ENCODE assay signal across 9 mouse cellular contexts in genomic region chr9:57744462-57745091, GRCm38 (mm10). TPM values are rescaled to one million over a fixed set of nuclear protein-coding genes. Genes with fewer than 3 reads are reported as not detected.
DNase-seq lines count a peak whose midpoint lies in the region; ATAC-seq and TF ChIP-seq lines count a peak whose summit lies in the region.
"Had no signal": no experiment of that assay in that cellular context is flagged by ENCODE, and none has a peak within 500 bp of the region (broad histone marks: within the 10 kb centered on the region; RNA-seq: fewer than 3 reads in every experiment).

No protein-coding gene starts in this region.

- no peak overlapping the region for H3K9ac ChIP-seq in neural tube, embryonic 15.5 days (replicated peaks)
- H3K9ac ChIP-seq in midbrain, postnatal 0 days (replicated peaks; ENCODE audit: low read length, poor library complexity, severe bottlenecking): no peak overlapping the region
- H3K9ac ChIP-seq: neural tube, embryonic 12.5 days had no signal

- peak; percentile 64 to 76 for DNase-seq in cerebellum, adult 18-20 months
- DNase-seq in cerebellum, adult 11-12 months: no peak
- peak; percentile 40 for DNase-seq in neural tube, embryonic 10.5 days (ENCODE audit: extremely low spot score, low spot score)
- DNase-seq in cerebellum, postnatal 25 days: peak; percentile 65 to 71
- peak; percentile 79 for DNase-seq in midbrain, postnatal 0 days (ENCODE audit: low spot score)
- no peak for DNase-seq in layer of hippocampus, adult 8-10 months (ENCODE audit: low spot score in 2 of 2)

- H3K4me3 ChIP-seq in neural tube, embryonic 15.5 days (replicated peaks): no peak overlapping the region
- no peak overlapping the region for H3K4me3 ChIP-seq in midbrain, postnatal 0 days (ENCODE audit: low read depth, low read length)
- H3K4me3 ChIP-seq: neural tube, embryonic 12.5 days had no signal

- ATAC-seq in neural tube, embryonic 15.5 days (ENCODE audit: low FRiP score): no peak; the same call in 1 of the 2 replicates
- ATAC-seq in inflammation-experienced regulatory T-cells, adult 6 months: peak; percentile 58
- ATAC-seq in midbrain, postnatal 0 days (ENCODE audit: low FRiP score): no peak

- no peak overlapping the region for H3K27ac ChIP-seq in neural tube, embryonic 15.5 days (replicated peaks)
- no peak overlapping the region for H3K27ac ChIP-seq in midbrain, postnatal 0 days (ENCODE audit: low read depth, low read length)
- H3K27ac ChIP-seq: neural tube, embryonic 12.5 days had no signal

- H3K36me3 ChIP-seq in neural tube, embryonic 15.5 days: peaks cover 71% of the 10 kb centered on the region
- H3K36me3 ChIP-seq in midbrain, postnatal 0 days (ENCODE audit: insufficient read depth, low read length): peaks cover 48% of the 10 kb centered on the region

- no peaks in the 10 kb centered on the region for H3K4me1 ChIP-seq in neural tube, embryonic 15.5 days
- H3K4me1 ChIP-seq in midbrain, postnatal 0 days (ENCODE audit: insufficient read depth, low read length): no peaks in the 10 kb centered on the region
- H3K4me1 ChIP-seq: neural tube, embryonic 12.5 days had no signal

- H3K4me2 ChIP-seq in neural tube, embryonic 15.5 days: no peak overlapping the region
- no peak overlapping the region for H3K4me2 ChIP-seq in midbrain, postnatal 0 days (ENCODE audit: low read depth, low read length, poor library complexity, severe bottlenecking)
- H3K4me2 ChIP-seq: neural tube, embryonic 12.5 days had no signal

- no peaks in the 10 kb centered on the region for H3K9me3 ChIP-seq in neural tube, embryonic 15.5 days (replicated peaks)
- no peaks in the 10 kb centered on the region for H3K9me3 ChIP-seq in midbrain, postnatal 0 days (ENCODE audit: low read length)
- H3K9me3 ChIP-seq: neural tube, embryonic 12.5 days had no signal

- TF ChIP-seq CTCF in midbrain, postnatal 0 days (IDR thresholded peaks at IDR 0.05): peak; percentile 96

- 86% methylated on average over 3 of the region's 3 CpGs for WGBS in neural tube, embryonic 15.5 days
- WGBS in midbrain, postnatal 0 days: 71% methylated on average over 3 of the region's 3 CpGs

- H3K27me3 ChIP-seq in neural tube, embryonic 15.5 days (replicated peaks): no peaks in the 10 kb centered on the region
- H3K27me3 ChIP-seq in midbrain, postnatal 0 days (ENCODE audit: insufficient read depth, low read length): no peaks in the 10 kb centered on the region
- H3K27me3 ChIP-seq: neural tube, embryonic 12.5 days had no signal

RNA-seq across cellular contexts. Expression of gene Clk3, which starts 21.1 kb away (rescaled TPM):
- polyA plus RNA-seq in neural tube, embryonic 15.5 days (2015; fragmentation: Nextera tagmentation; extraction: Ambion mirVana): 63.6 and 65.7 TPM in 2 replicates
- polyA plus RNA-seq in inflammation-experienced regulatory T-cells, adult 6 months (2017; shearing (Covaris generic)): 100 to 1,000 TPM in 1 of 3 experiments, 10 to 100 TPM in 2; 75.8 to 110 (median 88.0) TPM
- 82.1 and 83.7 TPM in 2 replicates for total RNA-seq in midbrain, postnatal 0 days (2014; rRNA removed)
- polyA plus RNA-seq in midbrain, postnatal 0 days (2015; fragmentation: Nextera tagmentation; extraction: Ambion mirVana): 53.4 and 54.3 TPM in 2 replicates
- 100 to 1,000 TPM in 1 of 4 experiments, 10 to 100 TPM in 3; 72.0 to 102 (median 84.5) TPM for total RNA-seq in layer of hippocampus, adult 8-10 months (2022)

RNA-seq across cellular contexts. Expression of gene Edc3, which starts 36.2 kb away (rescaled TPM):
- 27.6 and 29.4 TPM in 2 replicates for polyA plus RNA-seq in neural tube, embryonic 15.5 days (2015; fragmentation: Nextera tagmentation; extraction: Ambion mirVana)
- 10 to 100 TPM; 22.7 to 32.1 (median 29.1) TPM for polyA plus RNA-seq in inflammation-experienced regulatory T-cells, adult 6 months (2017; shearing (Covaris generic))
- total RNA-seq in midbrain, postnatal 0 days (2014; rRNA removed): 10.6 and 11.9 TPM in 2 replicates
- polyA plus RNA-seq in midbrain, postnatal 0 days (2015; fragmentation: Nextera tagmentation; extraction: Ambion mirVana): 27.3 and 27.8 TPM in 2 replicates
- total RNA-seq in layer of hippocampus, adult 8-10 months (2022): 10 to 100 TPM; 14.0 to 23.7 (median 14.6) TPM

RNA-seq across cellular contexts. Expression of gene Cyp1a1, which starts 56.8 kb away (rescaled TPM):
- 0.09 and 0.12 TPM in 2 replicates for polyA plus RNA-seq in neural tube, embryonic 15.5 days (2015; fragmentation: Nextera tagmentation; extraction: Ambion mirVana)
- polyA plus RNA-seq in inflammation-experienced regulatory T-cells, adult 6 months (2017; shearing (Covaris generic)): under 1 TPM in 2 of 3 experiments, not detected in 1; 0.21 TPM
- total RNA-seq in midbrain, postnatal 0 days (2014; rRNA removed): 0.28 TPM in 1 of 2 replicates, not detected in the other
- polyA plus RNA-seq in midbrain, postnatal 0 days (2015; fragmentation: Nextera tagmentation; extraction: Ambion mirVana): 0.09 TPM in 2 replicates
- total RNA-seq in layer of hippocampus, adult 8-10 months (2022): under 1 TPM in 3 of 4 experiments, not detected in 1; 0.12 to 0.36 (median 0.32) TPM
- polyA plus RNA-seq: neural tube, embryonic 12.5 days had no signal

Comparison
In these comparisons a context has a peak if more than half of its experiments do, and no peak if none do; other contexts are left out.
1. DNase-seq: peak in cerebellum, adult 18-20 months (2 of 2), neural tube, embryonic 10.5 days (single experiment), cerebellum, postnatal 25 days (2 of 2) and midbrain, postnatal 0 days (single experiment); none in cerebellum, adult 11-12 months (single experiment) and layer of hippocampus, adult 8-10 months (0 of 2).